Mouse (Mus musculus) intestine, postnatal 0 days (tissue): ENCODE data around the gene Pax3. TPM values are rescaled to one million over a fixed set of nuclear protein-coding genes. Genes with fewer than 3 reads are reported as not detected.
A peak's percentile ranks its signal among the peaks of the same experiment; 100 is the strongest.

Source experiments
- ATAC-seq: fragments of 200-750 bp; cut with Nextera tagmentation; 2 replicates; pipeline ENCODE4 v1.8.0; 2017; ENCODE audit warnings: mild to moderate bottlenecking, moderate TSS enrichment, moderate library complexity
- H3K27ac ChIP-seq: fragments of 300-500 bp; sonication (generic); 2 replicates; pipeline ENCODE4 v1.5.1; 2014; ENCODE audit warnings: mild to moderate bottlenecking, low read depth, low read length, moderate library complexity
- H3K27me3 ChIP-seq: fragments of 300-500 bp; sonication (generic); replicated peaks from 2 replicates; pipeline ENCODE4 v1.6.1; 2014; ENCODE audit warnings: low read length, mixed read lengths; ENCODE audit not compliant: control insufficient read depth, insufficient read depth
- H3K36me3 ChIP-seq: fragments of 300-500 bp; sonication (generic); 2 replicates; pipeline ENCODE4 v1.6.1; 2014; ENCODE audit warnings: mild to moderate bottlenecking, moderate library complexity; ENCODE audit not compliant: control insufficient read depth, insufficient read depth
- H3K4me1 ChIP-seq: fragments of 300-500 bp; sonication (generic); replicated peaks from 2 replicates; pipeline ENCODE4 v1.6.1; 2014; ENCODE audit warnings: antibody characterized with exemption, low read length, mixed read lengths; ENCODE audit not compliant: control insufficient read depth, insufficient read depth
- H3K4me2 ChIP-seq: fragments of 300-500 bp; sonication (generic); replicated peaks from 2 replicates; pipeline ENCODE4 v1.6.1; 2014; ENCODE audit warnings: low read depth, mild to moderate bottlenecking, moderate library complexity
- H3K4me3 ChIP-seq: fragments of 300-500 bp; sonication (generic); 2 replicates; pipeline ENCODE4 v1.5.1; 2014; ENCODE audit warnings: low read depth, low read length
- H3K9ac ChIP-seq: fragments of 300-500 bp; sonication (generic); 2 replicates; pipeline ENCODE4 v1.6.1; 2014; ENCODE audit warnings: mild to moderate bottlenecking, low read depth, low read length
- H3K9me3 ChIP-seq: fragments of 300-500 bp; sonication (generic); 2 replicates; pipeline ENCODE4 v1.6.1; 2016; ENCODE audit warnings: mixed run types; ENCODE audit not compliant: control insufficient read depth
- CTCF ChIP-seq: sonication (generic); IDR thresholded peaks from 2 replicates; pipeline ENCODE4 v1.5.1; 2016; ENCODE audit warnings: low read depth, mild to moderate bottlenecking, control low read depth, antibody characterized with exemption, moderate library complexity
- WGBS: fragments of 180-500 bp; shearing (Covaris S2); extraction: QIAGEN DNeasy Blood & Tissue Kit; methylation state at CpG from one replicate; pipeline ENCODE4 v1.1.7; 2014; 5-methylcytosine and 5-hydroxymethylcytosine counted together
- polyA plus RNA-seq: library from polyadenylated mRNA; unstranded; fragments of >200 nt; fragmentation: Nextera tagmentation; extraction: Ambion mirVana; gene quantifications from 2 replicates; pipeline ENCODE4 v1.2.1, GENCODE M21; 2015

Gene Pax3
- polyA plus RNA-seq, 1 experiment from 2014 or later: not detected

DNA sequence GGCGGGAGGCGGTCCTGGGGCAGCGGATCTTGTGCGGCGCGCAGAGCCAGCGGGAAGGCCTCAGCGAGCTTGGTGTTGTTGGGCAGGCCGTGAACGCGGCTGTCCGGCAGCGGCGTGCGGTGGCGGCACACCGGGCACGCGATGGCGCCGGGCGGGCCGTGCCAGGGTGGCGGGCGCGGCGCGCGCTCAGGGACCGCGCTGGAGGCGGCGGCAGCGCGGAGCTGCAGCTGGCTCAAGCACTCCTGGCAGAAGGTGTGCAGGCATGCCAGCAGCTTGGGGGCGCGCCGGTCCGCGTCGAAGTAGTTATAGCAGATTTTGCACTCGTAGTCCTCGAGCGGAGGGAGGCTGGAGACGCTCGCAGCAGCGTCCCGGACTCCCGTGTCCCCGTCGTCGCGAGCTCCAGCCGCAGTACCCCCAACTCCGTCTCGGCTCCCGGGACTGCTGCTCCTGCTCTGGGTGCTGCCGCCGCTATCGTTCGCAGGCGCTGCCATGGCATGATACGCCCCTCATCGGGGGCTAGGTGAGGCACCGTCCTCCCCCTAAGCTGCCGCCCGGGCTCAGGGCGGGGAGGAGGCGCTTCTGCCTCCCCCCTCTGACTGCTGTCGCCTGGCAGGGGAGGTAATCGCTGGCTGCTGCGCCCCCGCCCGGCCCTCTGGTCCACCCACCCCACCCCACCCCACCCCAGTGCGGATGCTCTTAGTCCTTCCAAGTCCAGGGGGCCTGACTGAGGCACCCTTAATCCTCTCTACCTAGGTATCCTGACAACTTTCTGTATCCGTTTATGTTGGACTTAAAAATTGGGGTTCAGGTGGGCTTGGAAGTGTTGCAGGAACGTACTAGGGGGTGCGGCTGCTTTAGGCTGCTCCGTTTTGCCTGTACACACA is 20.5 kb upstream of the Pax3 start:
- under 1% methylated on average over 70 of the region's 79 CpGs for WGBS
- no peaks in the 10 kb centered on the region for H3K9me3 ChIP-seq
- H3K9ac ChIP-seq: no peak overlapping the region
- peak overlapping the region; percentile 97 for H3K4me2 ChIP-seq
- no peaks in the 10 kb centered on the region for H3K36me3 ChIP-seq
- TF ChIP-seq CTCF: peak; percentile 55
- ATAC-seq: peak; percentile 40; the same call in 1 of the 2 replicates
- peaks cover 86% of the 10 kb centered on the region for H3K27me3 ChIP-seq
- H3K27ac ChIP-seq: no peak overlapping the region
- peak overlapping the region; percentile 59 for H3K4me3 ChIP-seq
- H3K4me1 ChIP-seq: 0 out of 2 replicates have a peak, but pooled peaks cover 5% of the 10 kb centered on the region

DNA sequence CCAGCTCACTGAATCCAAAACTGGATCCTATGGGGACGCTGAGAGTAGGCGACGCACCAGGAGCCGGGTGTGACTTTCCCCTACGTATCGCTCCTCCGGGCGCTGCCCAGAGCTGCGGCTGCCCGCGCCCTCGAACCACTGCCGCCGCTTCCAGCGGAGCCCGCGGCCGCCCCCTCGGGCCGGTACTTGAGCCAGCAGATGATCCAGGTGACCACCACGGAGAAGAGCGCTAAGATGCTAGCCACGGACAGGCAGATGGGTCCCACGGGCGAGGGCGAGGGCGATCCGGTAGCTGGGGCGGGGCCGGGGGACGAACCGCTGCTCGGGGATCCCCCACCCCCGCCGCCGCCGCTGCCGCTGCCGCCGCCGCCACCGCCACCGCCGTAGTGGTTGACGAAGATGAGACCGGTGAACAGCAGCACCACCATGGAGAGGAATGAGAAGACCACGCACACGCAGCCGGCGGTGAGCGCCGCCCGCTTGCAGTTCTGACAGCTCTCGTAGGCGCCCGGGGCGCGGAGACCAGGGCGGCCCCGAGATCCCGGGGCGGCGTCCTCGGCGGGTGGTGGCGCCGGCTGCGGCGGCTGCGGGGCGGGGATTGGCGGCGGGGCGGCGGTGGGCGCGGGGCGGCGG is 19.7 kb upstream of the Pax3 start:
- Histone ChIP-seq H3K4me3 (peak overlapping the region; percentile 59), H3K9me3 (no peaks in the 10 kb centered on the region), H3K27me3 (peaks cover 94% of the 10 kb centered on the region), H3K4me1 (0 out of 2 replicates have a peak, but pooled peaks cover 5% of the 10 kb centered on the region), H3K4me2 (peak overlapping the region; percentile 97), H3K27ac (no peak overlapping the region), H3K9ac (no peak overlapping the region), H3K36me3 (no peaks in the 10 kb centered on the region)
- WGBS: under 1% methylated on average over 65 of the region's 79 CpGs
- TF ChIP-seq CTCF: no peak
- peak; percentile 10; the same call in 1 of the 2 replicates for ATAC-seq

GRCm38 (mm10) chr1:78215749-78216508 is 19.0 kb upstream of the Pax3 start:
- peak overlapping the region; percentile 97 for H3K4me2 ChIP-seq
- no peaks in the 10 kb centered on the region for H3K36me3 ChIP-seq
- peak overlapping the region; percentile 59 for H3K4me3 ChIP-seq
- peak; percentile 49 for TF ChIP-seq CTCF
- H3K9ac ChIP-seq: no peak overlapping the region
- peaks cover 97% of the 10 kb centered on the region for H3K27me3 ChIP-seq
- H3K9me3 ChIP-seq: no peaks in the 10 kb centered on the region
- WGBS: under 1% methylated on average over 36 of the region's 36 CpGs
- no peak overlapping the region for H3K27ac ChIP-seq
- ATAC-seq: peak; percentile 60; the same call in 1 of the 2 replicates
- H3K4me1 ChIP-seq: 0 out of 2 replicates have a peak, but pooled peaks cover 5% of the 10 kb centered on the region

GRCm38 (mm10) chr1:78211041-78211440 is 14.1 kb upstream of the Pax3 start:
- no peak for TF ChIP-seq CTCF
- H3K27ac ChIP-seq: no peak overlapping the region
- ATAC-seq: no peak
- WGBS: 10% methylated on average over 5 of the region's 5 CpGs
- H3K4me2 ChIP-seq: no peak overlapping the region
- H3K4me3 ChIP-seq: no peak overlapping the region
- no peaks in the 10 kb centered on the region for H3K36me3 ChIP-seq
- H3K27me3 ChIP-seq: peaks cover 98% of the 10 kb centered on the region
- H3K9me3 ChIP-seq: no peaks in the 10 kb centered on the region
- no peak overlapping the region for H3K9ac ChIP-seq
- H3K4me1 ChIP-seq: no peaks in the 10 kb centered on the region

GRCm38 (mm10) chr1:78210568-78210967 is 13.6 kb upstream of the Pax3 start:
- Histone ChIP-seq H3K4me1 (no peaks in the 10 kb centered on the region), H3K36me3 (no peaks in the 10 kb centered on the region), H3K27me3 (peaks cover 98% of the 10 kb centered on the region), H3K27ac (no peak overlapping the region), H3K9ac (no peak overlapping the region), H3K4me2 (no peak overlapping the region), H3K4me3 (no peak overlapping the region), H3K9me3 (no peaks in the 10 kb centered on the region)
- no peak for TF ChIP-seq CTCF
- ATAC-seq: no peak
- WGBS: 3% methylated on average over 15 of the region's 15 CpGs
